Mouse (Mus musculus) megakaryocyte-erythroid progenitor cell, adult 5-6 weeks (primary cell): ENCODE measurements around the gene 4930442H23Rik. TPM values are rescaled to one million over a fixed set of nuclear protein-coding genes. Genes with fewer than 3 reads are reported as not detected.
"Not testable (repeated sequence)": the region's sequence is repeated elsewhere in the genome, so short reads cannot be mapped to it uniquely, and the experiment has no call there.

ENCODE experiments used
- ATAC-seq: replicated peaks from 2 replicates; pipeline ENCODE4 v1.8.0; 2016; ENCODE audit warnings: mild to moderate bottlenecking, inconsistent platforms; ENCODE audit not compliant: severe bottlenecking, poor library complexity, low FRiP score, low TSS enrichment
- total RNA-seq, 2 experiments: library from RNA; stranded (forward) in 1 of 2; stranded (reverse) in 1 of 2; fragments of 200-1000, 215-1000 nt in 1 of 2; fragments of >200 nt in 1 of 2; fragmentation: Nextera tagmentation in 1 of 2; gene quantifications; 2 replicates each; pipeline ENCODE4 v1.2.3; 2014 to 2017

Gene 4930442H23Rik
- total RNA-seq, 2 experiments from 2014 or later, result not detected

DNA sequence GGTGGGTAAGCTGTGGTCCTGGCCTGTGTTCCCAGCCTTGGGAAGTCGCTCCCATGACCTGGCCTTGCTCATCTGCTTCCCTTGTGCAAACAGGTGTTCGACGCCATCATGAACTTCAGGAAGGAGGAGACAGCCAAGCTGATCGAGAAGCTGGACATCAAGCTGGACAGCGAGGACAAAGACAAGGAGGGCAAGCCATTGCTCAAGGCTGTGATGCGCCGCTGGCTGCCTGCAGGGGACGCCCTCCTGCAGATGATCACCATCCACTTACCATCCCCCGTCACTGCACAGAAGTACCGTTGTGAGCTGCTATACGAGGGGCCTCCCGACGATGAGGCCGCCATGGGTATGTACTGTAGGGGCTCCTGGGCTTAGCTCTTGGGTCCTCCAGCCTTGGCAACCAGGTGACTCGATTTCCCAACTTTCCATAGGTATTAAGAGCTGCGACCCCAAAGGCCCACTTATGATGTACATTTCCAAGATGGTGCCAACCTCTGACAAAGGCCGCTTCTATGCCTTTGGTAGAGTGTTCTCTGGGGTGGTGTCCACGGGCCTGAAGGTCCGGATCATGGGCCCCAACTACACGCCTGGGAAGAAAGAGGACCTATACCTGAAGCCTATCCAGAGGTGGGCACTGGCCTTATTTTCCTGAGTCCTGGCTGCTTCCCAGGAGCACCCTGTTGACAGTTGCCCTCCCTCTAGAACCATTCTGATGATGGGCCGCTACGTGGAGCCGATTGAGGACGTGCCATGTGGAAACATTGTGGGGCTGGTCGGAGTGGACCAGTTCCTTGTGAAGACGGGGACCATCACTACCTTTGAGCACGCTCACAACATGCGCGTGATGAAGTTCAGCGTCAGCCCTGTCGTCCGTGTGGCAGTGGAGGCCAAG, 4.0 kb downstream of the 4930442H23Rik start:
- no peak for ATAC-seq

DNA sequence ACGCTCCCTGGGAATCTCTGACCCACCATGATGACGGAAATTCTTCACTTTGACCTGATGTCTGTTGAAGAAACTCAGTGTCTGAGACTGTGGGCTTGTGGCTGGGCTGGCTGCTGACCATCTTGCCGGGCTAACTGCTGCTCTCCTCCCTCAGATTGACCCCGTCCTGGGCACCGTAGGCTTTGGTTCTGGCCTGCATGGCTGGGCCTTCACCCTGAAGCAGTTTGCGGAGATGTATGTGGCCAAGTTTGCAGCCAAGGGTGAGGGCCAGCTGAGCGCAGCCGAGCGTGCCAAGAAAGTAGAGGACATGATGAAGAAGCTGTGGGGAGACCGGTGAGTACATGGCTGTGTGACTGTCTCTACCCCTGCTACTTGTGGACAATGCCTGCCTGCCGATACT, 4.7 kb downstream of the 4930442H23Rik start:
- no peak for ATAC-seq

GRCm38 (mm10) chr10:81177958-81178712, 5.5 kb downstream of the 4930442H23Rik start:
- no peak for ATAC-seq

GRCm38 (mm10) chr10:81177491-81177925, 6.1 kb downstream of the 4930442H23Rik start:
- ATAC-seq, result no peak

- peak; percentile 20; the same call in 1 of the 2 replicates for ATAC-seq
These were observed 7.0 kb downstream of the 4930442H23Rik start, which contains the start of gene Eef2 for GRCm38 (mm10) chr10:81176466-81177271. Gene Eef2, plus strand, starts transcription at chr10:81176631.

DNA sequence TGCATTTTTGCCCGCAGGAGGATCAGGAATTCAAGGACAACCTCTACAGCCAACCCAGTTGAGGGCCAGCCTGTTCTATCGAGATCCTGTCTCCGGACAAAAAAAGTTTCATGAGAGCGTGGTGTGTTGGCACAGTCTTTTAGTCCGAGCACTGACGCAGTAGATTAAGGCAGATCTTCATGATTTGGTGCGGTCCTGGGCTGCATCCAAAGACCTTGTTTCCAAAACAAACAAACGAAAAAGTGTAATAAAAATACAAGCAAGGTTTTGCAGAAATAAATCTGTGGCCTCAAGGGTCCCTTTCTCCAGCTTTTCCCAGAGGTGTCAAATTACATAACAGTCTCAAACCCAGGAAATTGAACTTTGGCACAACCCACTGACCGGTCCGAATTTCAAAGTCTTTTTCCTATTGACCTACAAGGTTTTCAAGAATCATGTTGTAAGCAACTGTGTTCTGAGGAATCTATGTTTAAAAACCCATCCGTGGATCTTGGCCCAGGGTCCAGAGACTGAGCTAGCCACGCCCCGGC, 7.6 kb downstream of the 4930442H23Rik start:
- ATAC-seq, result no peak

- not testable (repeated sequence) for ATAC-seq
These were observed 8.3 kb downstream of the 4930442H23Rik start for GRCm38 (mm10) chr10:81175345-81175701.

- ATAC-seq, result peak; percentile 62
These were observed 8.9 kb downstream of the 4930442H23Rik start for GRCm38 (mm10) chr10:81174617-81175344.

DNA sequence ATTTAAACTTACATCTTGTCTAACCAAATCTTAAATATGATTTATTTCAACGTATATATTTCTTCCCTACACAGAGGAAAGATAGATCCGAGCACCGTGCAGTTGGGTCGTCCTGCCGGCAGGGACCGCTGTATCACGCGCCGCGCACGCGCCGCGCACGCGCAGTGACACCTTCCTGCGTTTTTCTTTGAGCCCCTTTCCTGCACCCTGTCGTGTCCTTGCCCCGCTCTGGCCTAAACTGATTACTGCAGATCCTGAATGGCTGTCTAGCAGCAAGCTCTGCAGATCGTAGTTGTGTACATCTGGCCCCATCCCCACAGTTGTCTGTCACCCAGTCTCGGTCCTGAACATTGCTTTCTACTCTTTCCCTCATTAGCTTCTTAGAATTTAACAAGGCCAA, 10.5 kb downstream of the 4930442H23Rik start:
- peak; percentile 41 for ATAC-seq

DNA sequence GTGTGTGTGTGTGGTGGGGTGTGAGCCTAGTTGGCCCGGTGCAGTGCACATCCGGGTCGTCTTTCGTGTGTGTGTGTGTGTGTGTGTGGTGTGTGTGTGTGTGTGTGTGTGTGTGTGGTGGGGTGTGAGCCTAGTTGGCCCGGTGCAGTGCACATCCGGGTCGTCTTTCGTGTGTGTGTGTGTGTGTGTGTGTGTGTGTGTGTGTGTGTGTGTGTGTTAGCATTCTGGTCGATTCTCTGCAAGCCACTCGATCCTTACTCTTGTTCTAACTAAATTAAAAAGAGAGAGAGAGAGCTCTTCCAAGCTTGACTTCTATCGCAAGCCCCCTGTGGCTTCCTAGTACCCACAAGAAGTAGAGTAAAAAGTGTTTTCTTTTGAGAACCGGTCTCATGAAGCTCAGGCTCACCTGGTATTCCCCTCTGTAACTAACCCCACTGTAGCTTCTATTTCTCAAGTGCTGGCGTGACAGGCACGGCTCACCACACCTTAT, 14.2 kb downstream of the 4930442H23Rik start:
- not testable (repeated sequence) for ATAC-seq

DNA sequence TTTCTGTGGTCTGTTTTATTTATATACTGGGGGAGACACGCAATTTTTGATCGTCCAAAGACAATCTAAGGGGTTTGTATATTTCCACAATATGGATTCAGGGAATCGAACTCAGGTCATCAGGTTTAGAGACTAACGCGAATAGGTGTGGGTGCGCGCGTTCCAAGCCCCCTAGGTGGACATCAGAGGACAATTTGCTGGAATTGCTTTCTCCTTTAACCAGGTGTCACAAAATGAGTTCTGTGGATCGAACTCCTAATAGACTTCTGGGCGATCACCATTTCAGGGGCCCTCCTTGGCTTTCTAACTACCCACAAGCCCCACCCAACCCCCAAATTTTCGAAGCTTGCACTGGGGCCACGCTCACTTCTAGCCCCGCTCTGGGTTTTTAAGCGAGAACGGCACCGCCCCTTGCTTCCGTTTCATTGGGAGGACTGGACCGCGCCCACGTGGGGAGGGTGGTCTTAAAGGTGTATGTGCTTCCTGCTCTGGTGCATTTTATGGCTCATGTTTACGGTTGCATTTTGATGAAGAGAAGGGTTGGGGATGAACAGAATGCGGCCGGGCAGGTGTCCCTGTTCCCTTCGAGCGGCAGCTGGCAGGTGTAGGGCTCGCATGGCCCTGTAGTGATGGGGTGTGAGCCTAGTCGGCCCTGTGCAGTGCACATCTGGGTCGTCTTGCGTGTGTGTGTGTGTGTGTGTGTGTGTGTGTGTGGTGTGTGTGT, 15.0 kb downstream of the 4930442H23Rik start:
- ATAC-seq, result peak; percentile 66

DNA sequence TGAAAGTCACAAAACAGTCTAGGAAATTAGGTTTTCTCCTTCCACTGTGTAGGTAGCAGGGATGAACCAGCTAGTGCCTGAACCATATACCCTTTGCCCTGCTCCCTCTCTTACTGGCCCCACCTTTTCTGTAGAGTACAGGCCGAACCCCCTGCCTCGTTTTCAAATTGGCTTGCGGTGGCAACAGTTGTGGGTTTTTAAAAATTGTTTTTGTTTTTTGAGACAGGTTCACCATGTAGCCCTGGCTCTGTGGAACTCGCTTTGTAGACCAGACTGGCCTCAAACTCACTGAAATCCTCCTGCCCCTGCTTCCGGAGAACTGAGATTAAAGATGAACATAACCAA, 15.6 kb downstream of the 4930442H23Rik start:
- peak; percentile 27 for ATAC-seq

- peak; percentile 89 for ATAC-seq
These were observed 16.2 kb downstream of the 4930442H23Rik start, which contains the start of gene Pias4 for GRCm38 (mm10) chr10:81167200-81168086. Gene Pias4, minus strand, starts transcription at chr10:81167923.

DNA sequence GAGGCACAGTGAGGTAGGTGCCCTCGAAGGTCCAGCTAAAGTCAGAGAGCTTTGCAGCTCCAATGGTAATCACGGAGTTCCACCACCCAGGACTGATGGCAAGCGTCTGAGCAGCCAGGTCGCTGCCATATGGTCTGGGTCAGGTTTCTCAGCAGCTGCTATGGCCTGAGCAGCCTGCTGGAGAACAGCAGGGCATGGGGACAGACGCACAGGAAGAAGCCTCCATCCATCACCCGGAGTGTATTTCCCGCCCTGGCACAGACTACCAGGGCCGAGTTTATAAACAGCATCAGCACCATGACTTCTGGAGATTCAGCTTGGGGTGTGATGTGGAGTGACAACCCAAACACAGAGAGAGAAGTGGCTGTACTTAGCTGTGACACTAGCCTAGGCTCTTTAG, 18.5 kb downstream of the 4930442H23Rik start:
- ATAC-seq, result no peak

GRCm38 (mm10) chr10:81162318-81162652, 21.4 kb downstream of the 4930442H23Rik start:
- 0 out of 2 replicates have a peak, but pooled peaks have one; percentile 23 for ATAC-seq

- ATAC-seq, result no peak
These were observed 21.9 kb downstream of the 4930442H23Rik start for GRCm38 (mm10) chr10:81161602-81162317.
